Mouse (Mus musculus) layer of hippocampus, adult 9-10 months (tissue): ENCODE results near the gene Plcb1.
A peak's percentile ranks its signal among the peaks of the same experiment; 100 is the strongest.

Source experiments
- DNase-seq: peaks from one replicate; pipeline ENCODE4 v3.0.0; 2022; ENCODE audit warnings: low spot score

Gene Plcb1

DNA sequence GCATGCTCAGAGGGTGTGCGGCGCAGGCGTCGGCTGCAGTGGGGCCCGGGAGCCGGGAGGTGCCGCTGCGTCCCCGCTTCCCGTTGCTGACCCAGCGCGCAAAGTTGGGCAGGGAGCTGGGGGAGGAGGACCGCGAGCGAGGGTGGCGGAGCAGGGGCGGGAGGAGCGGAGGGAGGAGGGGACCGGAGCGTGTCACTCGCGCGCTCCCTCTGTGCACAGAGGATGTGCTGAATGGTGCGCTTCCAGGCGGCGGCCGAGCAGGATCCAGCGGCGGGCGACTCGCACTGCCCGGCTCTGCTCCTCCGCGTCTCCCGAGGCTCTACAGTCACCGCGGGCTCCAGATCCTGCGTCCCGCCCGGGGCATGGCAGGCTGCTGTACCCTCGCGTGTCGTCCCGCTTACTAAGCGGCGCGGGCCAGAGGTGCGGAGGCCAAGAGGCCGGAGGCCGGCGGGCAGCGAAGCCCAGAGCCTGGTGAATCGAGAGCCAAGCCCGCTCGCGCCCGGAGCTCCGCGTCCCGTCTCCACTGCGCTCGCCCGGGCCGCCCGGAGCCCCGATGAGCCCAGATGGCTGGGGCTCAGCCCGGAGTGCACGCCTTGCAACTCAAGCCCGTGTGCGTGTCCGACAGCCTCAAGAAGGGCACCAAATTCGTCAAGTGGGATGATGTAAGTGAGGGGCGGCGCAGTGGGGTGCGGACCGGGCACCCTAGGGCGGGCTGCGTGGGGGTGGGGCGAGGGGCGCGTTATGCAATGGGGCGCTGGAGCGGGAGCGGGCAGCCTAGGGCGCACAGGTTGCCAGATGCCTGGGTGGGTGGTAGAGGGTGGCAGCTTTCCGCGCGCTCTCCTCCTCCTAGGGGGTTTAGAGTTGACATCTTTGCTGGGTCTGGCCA is at the start of gene Plcb1:
Gene Plcb1 (plus strand): TSS at position 98 of the 886 bp plus-strand sequence.
- DNase-seq, result peak; percentile 45

GRCm38 (mm10) chr2:134755537-134755936 is 30.3 kb upstream of the Plcb1 start:
- DNase-seq, result no peak

GRCm38 (mm10) chr2:134756086-134756485 is 29.8 kb upstream of the Plcb1 start:
- no peak for DNase-seq

DNA sequence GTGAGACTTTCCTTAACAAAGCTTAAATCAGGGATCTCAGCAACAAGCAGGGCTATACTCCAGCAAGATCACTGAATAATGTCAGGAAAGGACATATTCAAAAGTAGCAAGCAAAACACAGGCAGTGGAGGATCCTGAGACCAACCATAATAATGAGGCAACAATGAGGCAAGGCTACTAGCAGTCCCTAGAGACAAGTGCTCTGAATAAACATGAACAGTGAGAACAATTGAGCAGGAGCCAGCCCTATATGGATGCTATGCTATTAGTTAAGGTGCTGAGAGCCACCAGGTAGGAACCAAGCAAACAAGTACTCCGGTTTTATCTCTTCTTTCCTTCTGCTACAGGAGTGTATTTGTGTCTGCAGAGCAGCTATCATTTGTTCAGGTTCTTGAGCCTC is 24.8 kb upstream of the Plcb1 start:
- DNase-seq, result no peak

DNA sequence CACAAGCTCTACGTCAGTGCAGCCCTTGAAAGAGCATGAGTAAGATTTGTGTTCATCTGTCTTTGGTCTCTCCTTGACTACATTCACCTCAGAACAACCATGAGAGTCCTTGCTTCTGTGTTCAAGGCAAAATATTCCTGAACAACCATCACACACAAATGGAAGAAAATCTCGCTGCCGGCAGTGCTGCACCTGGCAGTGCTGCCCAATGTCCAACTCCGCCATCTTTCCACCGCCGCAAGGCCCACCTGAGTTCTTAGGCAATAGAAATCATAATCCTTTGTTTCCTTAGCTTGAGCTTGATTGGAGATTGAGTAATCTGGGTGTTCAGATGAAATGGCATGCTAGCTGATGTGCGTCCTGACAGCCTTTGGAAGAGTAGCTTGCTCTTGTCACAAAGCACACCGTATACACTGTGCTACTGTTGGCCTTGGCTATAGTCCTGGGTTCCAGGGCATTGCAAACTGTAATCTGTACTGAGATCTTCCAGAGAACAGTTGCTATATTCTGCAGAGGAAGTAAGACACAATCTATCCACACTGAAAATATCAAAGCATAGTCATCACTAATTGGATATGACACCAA is 22.4 kb upstream of the Plcb1 start:
- no peak for DNase-seq

DNA sequence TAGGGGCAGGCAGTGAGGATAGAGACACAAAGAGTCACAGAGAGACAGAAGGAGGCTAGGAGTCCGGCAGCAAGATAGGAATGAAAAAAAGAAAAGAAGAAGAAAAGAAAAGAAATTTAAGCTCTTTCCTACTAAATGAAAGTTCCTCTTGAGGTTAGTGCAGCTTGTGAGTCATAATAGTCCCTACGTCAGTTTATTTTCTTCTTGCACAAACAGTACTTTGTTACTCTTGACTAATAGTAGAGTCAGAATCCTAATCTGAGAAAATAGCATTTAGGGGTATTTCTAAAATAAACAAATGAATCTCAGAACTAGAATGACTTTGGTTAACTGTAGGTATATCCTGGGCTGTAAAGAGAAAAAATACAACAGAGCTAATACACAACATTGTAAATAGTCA is 21.4 kb upstream of the Plcb1 start:
- DNase-seq, result no peak

GRCm38 (mm10) chr2:134779826-134780225 is 6.0 kb upstream of the Plcb1 start:
- DNase-seq, result no peak

GRCm38 (mm10) chr2:134780316-134780715 is 5.6 kb upstream of the Plcb1 start:
- no peak for DNase-seq

DNA sequence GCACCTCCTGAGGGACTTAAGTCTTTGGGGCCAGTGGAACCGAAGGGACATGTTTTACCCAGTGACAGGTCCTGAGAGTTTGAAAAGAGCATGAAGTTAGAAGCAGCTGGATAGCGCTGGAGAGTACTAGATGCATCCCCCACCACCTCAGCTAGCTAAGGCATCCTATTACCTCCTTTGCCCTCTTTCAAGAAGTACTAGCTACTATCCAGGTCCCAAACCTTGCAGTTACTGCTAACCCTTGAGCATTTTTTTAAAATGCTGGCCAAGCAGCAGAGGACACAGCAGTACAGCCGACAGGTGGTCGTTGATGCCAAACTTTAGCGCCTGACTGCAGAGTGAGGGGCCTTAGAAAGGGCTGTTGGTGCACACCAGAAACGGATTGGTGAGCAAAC is 986 bp downstream of the Plcb1 start:
- no peak for DNase-seq

DNA sequence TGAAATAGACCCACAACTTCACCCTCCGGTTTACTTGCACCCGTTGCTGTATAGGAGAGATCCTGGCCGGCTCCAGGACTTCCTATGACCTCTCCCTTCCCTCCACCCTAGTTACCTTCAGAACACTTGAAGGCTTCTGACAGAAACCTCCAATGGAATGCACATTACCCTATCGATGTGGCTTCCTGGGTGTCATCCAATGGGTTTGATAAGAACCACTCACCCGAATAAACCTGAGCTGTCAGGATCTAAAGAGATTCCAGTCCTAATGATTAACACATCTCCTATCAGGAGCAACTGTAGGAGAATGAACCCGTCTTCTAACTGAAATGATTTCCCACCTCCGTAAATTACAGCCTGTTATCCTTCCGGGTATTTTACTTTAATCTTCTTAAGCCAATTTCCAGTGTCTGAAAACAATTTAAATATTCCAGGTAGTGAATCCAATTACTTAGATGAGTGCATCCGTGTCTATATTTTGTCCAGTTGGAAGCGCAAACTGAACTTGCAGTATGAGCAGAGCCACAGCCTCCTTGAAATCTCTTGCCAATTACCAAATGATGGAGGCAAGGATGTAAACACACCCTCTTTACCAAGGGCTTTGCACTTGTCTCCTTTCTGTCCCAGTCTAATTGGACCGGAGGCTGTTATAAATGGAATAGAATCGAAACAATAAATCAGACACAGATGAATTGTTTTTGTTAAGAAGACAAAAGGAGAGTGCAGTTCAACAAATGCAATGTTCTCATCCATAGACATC is 1.6 kb downstream of the Plcb1 start:
- no peak for DNase-seq

- no peak for DNase-seq
These were observed 7.1 kb downstream of the Plcb1 start for GRCm38 (mm10) chr2:134792926-134793325.

DNA sequence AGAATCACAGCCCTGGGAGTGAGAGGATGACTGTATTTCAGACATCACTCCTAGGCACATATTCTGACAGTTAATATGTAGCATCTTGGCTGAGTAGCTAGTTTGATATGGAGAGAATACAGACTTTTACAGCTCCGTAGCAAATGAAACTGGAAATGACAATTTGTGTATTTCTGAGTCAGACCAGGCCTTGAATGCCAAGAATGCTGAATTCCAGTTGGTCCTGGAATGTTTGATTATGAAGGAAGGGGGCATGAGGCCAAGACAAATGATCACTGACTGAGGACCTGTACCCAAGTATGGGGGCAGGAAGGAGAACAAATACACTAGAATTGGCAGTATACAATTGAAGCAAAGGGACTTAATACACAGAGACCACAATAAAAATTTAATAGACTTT is 14.4 kb downstream of the Plcb1 start:
- DNase-seq, result no peak

DNA sequence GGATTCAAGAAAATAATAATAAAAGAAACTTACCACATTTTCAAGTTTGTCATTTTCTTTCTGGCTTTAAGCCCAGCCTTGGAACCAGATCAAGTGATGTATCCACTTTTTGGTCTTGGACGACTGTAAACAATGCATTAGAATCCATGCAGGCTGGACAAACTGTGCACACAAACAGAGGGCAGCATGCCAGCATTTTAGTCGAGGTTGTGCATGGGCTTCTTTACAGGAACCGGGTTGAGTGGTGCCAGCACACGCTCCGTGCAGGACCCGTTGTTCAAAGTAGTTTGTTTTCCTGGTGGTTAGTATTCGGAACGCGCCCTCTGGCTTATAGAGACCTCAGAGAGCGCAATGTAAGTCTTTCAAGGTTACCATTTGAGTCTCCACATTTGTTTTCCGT is 30.5 kb downstream of the Plcb1 start:
- no peak for DNase-seq

DNA sequence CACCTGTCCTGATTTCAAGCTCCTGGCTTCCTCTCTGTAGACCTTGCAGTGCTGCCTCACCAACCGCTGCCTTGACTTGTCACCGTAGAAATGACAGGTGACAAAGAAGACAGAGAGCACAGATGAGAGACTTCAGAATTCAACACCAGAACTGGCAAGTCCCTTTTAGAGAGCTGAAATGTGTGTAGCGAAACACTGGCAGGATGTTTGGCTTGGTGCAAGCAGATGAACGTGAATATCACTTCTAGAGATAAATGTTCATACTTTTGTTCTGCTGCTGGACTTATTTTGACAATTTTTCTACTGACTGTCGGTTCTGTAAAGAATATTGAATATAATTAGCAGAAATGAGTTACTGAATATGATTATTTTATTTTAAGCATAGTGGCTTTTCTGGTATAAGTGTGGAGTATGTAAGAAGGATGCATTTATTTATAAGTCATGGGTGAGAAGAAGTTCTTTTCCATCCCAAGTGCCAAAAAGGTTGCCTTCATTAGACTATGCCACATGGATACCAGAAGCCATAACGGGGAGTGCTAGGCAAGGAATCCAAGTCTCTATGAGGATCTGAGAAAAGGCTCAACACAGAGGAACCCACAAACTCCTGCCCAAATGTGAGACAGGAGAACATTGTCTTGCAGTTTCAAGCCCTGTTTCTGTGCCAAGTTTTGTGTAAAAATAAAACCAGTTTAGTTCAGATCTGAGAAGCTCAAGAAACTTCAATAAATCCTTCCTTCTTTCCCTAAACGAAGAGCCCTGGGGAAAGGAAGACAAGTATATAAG is 31.4 kb downstream of the Plcb1 start:
- no peak for DNase-seq

GRCm38 (mm10) chr2:134821176-134821575 is 35.3 kb downstream of the Plcb1 start:
- no peak for DNase-seq

DNA sequence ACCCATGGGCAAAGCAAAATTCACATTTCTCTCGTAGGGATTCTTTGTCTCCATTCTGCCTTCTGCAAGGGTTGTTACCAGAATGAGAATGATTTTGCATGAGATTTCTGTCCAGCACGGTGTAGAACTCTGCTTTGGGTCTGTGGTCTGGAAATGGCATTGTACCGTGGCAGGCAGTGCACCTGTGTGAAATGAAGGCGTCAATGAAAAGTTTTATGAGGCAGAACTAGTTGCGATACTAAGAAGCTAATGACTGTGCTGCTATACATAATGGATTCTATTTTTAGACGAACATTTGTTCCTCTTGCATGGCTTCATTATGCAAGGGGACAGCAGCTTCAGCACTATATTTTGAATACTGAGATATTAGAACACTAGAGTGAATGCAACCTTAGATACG is 39.8 kb downstream of the Plcb1 start:
- DNase-seq, result no peak

GRCm38 (mm10) chr2:134826111-134827005 is 40.5 kb downstream of the Plcb1 start:
- DNase-seq, result no peak

DNA sequence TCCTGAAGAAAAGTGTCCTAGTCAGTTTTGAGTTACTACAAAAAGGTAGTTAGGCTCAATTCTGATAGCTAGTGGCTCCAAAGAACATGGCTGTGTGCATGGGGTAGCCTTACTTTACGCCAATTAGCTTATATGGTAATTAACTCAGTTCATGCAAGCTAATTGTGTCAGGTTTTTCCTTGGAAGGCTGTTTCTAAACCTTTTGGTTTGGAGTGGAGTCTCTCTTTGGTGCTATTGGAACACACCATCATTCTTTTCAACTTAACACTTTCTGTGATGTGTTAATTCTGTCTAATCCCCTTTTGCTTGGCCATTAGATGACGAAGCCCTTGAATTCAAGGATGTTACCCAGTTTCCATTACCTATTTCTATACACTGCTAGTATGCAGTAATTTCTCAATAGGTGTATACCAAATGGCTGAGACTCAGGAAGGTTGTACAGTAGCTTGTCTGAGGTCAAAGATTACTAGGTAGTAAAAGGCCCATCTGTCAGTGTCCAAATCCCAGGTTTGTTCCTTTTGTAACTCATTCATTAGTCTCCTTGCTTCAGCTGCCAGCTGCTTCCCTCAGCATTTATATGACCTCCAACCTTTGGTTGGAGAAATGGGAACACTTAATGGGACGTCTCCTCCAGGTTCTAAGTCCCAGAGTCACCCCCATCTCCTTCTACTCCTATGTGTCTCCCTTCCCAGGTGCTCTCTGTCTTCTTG is 42.1 kb downstream of the Plcb1 start:
- DNase-seq, result no peak

DNA sequence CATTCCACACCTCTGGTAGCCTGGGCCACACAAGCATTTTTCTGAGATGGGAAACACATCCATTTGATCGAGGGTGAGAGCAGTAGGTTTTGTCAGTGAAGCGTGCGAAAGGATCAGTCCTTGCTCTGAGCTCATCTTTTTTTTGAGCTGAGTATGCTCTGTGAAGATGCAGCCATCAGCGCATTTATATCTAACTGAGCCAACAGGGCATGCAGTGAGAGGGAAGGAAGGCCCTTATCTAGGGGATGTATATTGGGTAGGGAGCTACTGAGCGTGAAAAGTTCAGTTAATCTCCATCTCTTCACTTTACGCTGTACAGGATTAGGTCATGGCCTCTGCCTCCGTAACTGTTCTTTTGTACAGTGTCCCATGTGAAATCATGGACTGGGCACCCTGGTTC is 46.0 kb downstream of the Plcb1 start:
- no peak for DNase-seq

DNA sequence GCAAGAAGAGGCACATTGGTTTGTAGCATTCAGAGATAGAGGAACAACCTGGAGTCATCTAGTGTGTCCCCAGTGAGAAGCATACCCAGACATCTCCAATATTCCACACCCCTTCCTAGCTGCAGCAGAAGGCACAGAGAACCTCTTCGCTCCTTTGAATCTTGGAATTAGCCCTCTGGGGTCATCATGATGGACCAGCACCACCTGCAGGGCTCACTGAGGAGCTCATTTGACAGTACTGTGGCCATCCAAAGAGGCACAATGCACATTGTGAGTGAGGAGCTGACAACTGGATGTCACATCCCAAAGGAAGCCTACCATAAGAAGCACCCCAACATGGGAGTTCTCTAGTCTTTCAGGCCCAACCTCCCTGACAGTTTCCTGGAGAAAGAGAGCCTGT is 50.2 kb downstream of the Plcb1 start:
- DNase-seq, result no peak
